Mouse (Mus musculus) adrenal gland, adult (tissue): ENCODE data around the gene Zfp715.
"Not testable (repeated sequence)": the region's sequence is repeated elsewhere in the genome, so short reads cannot be mapped to it uniquely, and the experiment has no call there.

Source experiments
- DNase-seq, 2 experiments: peaks; one replicate each; pipeline ENCODE4 v3.0.0; 2022 to 2023; ENCODE audit warnings: low spot score in 1 of 2; ENCODE audit not compliant: inconsistent age in 2 of 2

Zfp715 gene

DNA sequence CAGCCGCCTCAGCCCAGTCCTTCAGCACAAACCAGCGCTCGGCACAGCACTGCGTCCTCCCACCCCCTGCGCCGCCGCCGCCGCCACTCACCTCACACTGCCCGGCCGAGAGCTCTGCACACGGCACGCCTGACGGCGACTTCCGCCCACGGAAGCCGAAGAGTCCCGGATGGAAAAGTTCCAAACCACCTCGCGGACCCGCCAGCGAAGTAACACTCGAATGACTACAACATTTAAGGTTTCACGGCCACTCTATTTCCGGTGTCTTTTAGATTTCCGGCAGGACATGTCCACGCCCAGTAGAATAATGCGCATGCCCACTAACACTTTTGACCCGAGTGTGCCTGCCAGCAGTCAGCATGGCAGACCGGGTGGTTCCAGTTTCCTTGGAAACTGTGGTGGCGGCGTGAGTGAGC is at the start of gene Zfp715:
Zfp715 (minus strand) TSS at position 282 of the 416 bp plus-strand sequence.
- DNase-seq = peak; percentile 96 to 98

DNA sequence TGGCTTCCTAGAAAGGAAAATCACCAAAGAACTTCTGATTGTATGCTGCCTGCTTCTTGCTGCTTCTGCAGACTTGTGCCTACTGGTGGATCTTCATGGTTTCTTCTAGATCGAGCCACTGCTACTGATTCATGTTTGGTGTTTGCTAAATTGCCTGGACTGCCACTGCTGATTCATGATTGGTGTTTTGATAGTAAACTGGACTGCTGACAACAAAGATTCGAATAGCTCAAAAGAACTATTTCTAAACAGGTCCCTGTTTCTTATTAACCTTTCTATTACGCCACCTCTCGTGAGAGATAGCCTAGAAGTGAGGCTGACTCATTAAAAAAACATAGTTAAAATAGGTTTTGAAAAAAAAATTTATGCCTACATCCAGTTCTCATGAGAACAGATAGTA is 48.9 kb upstream of the Zfp715 start:
- DNase-seq = no peak

DNA sequence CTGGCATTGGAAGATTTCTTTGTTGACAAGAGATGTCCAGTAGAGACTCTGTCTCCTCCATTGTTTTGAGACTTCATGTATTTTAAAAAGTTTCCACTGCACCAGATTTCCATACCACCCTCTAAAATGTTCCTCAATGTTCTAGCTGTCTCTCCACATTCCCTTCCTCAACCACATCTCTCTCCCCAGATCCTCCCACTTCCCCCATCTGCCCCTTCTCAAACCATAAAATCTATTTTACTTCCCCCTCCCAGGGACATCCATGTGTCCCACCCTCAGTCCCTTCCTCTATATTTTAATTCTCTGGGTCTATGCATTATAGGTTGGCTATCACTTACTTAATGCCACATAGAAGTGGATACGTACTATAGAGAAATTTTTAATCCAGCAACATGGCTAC is 48.3 kb upstream of the Zfp715 start:
- DNase-seq = no peak

DNA sequence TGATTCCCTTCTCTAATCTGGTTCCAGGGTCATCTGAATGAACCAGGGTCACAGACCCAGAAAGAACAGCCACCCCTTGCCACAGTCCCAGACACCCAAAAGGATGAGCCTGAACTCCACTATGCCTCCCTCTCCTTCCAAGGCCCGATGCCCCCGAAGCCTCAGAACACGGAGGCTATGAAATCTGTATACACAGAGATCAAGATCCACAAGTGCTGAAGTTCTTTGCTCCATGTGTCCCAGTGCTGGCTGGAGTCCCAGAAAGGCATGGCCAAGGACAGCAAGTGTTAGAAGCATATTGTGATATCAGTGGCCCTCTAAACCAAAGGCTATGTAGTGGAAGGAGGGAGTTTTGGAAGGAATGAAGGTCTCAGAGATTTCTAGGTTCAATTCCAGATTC is 45.5 kb upstream of the Zfp715 start:
- peak; percentile 71 to 89 for DNase-seq

DNA sequence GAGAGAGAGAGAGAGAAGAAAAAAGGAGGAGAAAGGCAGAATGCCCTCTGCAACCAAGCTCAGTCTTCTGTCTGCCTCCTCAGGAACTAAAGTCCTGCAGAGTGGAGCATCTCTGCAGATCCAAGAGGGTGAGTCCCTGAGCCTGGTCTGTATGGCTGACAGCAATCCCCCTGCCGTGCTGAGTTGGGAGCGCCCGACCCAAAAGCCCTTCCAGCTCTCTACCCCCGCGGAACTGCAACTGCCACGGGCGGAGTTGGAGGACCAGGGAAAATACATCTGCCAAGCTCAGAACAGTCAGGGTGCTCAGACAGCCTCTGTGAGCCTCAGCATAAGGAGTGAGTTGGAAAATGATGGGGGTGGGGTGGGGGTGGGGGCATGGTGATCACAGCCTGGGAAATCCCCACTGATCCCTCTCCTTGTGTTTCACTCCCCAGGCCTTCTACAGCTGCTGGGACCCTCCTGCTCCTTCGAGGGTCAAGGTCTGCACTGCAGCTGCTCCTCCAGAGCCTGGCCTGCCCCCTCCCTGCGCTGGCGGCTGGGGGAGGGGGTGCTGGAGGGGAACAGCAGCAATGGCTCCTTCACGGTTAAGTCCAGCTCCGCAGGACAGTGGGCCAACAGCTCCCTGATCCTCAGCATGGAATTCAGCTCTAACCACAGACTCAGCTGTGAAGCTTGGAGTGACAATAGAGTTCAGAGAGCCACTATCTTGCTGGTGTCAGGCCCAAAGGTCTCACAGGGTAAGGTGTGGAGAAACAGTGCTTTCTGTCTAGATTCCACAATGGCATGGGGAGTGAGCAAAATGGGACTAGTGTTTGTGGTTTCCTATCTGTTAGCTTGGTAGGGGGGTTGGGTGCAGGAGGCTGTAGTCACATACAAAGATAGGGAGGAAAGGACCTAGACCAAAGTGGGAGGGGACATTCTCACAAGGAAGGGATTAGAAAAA is 42.1 kb upstream of the Zfp715 start:
- DNase-seq = no peak

DNA sequence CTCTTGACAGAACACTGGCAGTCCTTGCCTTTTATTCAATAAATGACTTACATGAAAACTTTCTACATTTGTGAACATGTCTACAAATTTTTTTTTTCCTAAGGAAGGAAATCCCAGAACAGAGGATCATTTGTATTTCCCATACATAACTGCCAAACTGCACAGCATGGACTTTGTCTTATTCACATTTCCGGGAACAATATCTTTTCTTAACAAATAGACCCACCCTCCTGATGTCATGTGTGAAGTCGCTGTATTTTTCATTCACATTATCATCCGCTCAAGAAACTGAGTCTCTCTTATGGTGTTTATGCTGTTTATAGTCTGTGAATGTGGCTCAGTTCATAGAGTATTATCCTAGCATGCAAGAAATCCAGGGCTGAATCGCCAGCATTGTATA is 40.7 kb upstream of the Zfp715 start:
- DNase-seq = no peak

DNA sequence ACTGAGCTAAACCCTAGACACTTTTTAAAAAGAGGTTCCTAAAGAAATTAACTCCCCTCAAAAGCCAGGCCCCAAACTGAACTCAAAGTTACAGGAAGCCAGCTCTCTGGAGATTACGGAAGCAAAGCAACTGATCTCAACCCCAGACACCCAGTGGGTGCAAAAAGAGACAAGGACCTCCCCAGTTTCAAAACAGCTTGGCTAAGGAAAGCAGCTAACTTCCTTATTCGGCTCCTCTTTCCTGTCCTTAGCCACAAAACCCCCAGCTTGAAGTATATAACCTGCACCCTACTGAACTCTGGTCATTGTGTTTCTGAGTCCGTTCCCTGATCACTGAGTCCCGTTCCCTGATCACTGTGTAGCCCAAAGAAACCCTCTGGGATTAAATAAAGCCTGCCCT is 40.0 kb upstream of the Zfp715 start:
- DNase-seq = no peak

DNA sequence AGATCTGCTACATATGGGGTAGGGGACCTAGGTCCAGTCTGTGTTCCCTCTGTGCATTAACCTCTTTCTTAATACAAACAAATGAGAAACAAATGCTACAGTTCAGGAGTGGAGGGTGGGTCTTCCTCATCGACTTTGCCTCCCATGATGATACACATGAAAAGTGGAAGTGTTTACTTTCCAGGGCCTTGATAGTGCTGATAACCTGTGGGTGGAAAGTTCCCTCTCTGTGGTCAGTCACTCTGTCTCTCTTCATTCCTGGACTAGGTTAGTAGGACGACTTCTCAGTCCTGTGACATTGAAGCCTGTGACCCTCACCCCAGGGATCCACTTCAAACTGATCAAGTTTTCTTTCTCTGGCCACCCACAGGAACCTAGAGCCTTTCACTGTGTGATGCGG is 38.1 kb upstream of the Zfp715 start, which contains the start of gene Siglecf:
Siglecf (plus strand) TSS at position 188 of the 400 bp plus-strand sequence.
- no peak for DNase-seq

DNA sequence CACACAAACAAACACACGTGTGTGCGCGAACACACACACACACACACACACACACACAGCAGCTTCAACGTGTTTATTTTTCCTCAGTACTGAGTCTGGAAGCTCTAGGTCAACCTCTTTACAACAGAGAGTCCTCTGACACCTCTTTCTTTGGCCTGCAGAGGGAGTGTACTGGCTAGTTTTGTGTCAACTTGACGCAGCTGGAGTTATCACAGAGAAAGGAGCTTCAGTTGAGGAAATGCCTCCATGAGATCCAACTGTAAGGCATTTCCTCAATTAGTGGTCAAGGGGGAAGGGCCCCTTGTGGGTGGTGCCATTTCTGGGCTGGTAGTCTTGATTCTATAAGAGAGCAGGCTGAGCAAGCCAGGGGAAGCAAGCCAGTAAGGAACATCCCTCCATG is 36.5 kb upstream of the Zfp715 start:
- DNase-seq = not testable (repeated sequence)

DNA sequence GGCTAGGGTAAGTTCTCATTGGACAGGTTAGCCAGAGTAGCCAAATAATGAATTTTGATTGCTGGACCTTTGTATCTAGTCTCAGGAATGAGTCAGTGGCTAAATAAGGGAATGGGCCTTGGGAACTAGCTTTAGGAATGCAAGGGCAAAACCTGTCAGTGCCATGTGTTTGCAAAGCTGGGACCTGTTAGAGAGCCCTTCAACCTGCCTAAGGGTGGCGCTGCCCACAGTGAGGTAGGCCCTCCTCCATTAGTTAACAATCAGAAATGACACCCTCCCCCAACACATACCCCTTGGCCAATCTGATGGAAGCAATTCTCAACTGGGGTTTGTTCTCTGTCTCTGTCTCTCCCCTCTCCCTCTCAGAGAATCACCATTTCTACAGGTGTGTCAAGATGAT is 33.5 kb upstream of the Zfp715 start:
- peak; percentile 50 to 79 for DNase-seq

DNA sequence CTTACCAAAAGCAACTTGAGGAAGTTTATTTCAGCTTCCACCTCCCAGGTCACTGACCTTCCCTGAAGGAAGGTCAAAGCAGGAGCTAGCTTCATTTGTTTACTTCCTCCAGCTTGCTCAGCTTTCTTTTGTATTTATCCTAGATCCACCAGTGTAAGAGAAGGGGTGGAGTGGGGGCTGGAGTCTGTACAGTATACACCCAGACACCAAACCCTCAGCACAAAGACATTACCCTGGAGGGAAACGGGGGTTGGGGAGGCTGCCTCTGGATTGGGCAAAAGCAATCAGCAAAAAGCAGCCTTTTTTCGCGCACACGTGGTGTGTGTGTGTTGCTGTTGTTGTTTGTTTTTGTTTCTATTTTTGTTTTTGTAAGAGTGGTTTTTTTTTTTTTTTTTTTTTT is 33.1 kb upstream of the Zfp715 start:
- no peak for DNase-seq

DNA sequence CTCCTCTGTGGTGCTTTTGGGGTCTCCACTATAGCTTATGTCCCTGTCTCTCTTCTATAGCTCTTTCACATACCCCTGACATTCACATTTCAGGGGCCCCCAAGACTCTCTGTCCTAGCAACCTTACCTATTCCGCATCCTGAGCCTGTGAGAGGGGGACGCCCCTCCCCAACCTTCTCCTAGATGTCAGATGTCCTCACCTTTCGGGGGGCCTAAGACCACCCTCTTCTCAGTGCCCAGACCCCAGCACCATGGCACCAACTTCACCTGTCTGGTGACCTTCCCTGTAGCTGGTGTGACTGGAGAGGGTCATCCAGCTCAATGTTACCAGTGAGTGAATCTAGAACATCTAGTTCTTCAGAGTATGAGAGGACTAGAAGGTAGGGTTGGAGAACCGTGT is 31.4 kb upstream of the Zfp715 start:
- no peak for DNase-seq

DNA sequence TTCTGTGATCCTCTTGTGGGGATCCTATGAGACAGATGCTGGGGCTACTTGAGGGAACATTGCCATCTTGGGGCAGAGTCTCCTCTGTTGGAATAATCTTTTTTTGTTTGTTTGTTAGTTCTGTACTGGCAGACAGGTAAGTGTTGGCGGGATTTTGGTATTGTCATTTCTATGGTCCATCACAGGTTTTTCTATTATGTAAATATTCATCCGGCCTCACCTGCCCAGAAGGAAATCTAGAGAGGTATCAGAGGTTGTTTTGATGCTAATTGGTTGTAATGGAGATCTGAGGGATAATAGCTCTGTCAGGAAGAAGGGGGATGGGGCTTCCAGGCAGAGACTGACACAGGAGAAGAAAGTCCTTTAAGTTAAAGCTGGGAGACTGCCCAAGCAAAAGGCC is 30.9 kb upstream of the Zfp715 start:
- no peak for DNase-seq

DNA sequence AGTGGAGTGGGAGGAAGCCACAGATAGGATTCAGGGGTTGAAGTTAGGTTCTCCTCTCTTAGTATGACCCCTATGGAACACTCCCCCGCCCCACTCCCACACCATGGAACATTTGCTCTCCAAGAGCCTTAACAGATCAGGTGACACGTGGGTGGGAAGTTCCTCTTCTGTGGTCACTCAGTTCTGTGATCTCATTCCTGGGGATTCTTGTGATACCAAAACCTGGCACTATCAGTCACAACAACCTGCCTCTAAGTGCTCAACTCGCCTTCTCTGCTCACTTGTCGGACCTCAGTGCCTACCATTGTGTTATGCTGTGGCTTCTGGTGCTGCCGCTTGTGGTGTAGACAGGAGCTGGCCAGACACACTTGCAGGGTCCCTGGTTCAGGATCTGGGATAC is 30.1 kb upstream of the Zfp715 start:
- DNase-seq = no peak

DNA sequence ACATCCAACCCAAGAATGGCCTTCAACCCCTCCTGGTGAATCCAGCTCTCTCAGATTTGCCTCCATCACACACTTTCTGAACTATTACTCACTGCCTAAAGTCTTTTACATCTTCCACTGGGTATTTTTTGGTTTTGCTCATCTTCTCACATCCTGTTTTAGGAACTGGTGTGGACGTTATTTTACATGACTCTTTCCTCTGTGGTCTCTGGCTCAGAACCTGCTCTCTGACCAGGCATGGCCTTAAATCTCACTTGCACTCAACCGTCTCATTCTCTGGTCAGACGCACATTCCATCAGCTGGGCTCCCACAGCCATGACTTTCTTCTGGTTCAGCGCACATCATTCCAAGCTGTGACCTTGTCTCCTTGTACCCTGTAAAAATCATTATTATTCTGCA is 27.7 kb upstream of the Zfp715 start:
- DNase-seq = no peak

DNA sequence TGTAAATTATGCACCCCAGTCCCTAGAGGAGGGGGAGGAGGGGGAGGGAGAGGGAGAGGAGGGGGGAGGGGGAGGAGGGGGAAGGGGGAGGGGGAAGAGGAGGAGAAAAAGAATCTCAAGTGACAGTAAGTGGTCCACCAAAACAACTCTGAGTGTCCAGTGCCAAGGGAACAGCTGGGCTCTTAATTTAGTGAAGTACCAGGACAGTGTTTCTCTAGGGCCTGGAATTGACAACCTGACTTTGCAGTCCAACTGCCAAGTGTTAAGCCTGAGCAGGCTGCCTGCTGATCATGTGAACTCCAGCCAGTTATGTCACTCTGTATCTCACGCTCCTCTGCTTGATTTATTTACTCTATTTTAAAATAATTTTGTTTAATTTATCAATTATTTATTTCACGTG is 20.8 kb upstream of the Zfp715 start:
- DNase-seq = no peak

DNA sequence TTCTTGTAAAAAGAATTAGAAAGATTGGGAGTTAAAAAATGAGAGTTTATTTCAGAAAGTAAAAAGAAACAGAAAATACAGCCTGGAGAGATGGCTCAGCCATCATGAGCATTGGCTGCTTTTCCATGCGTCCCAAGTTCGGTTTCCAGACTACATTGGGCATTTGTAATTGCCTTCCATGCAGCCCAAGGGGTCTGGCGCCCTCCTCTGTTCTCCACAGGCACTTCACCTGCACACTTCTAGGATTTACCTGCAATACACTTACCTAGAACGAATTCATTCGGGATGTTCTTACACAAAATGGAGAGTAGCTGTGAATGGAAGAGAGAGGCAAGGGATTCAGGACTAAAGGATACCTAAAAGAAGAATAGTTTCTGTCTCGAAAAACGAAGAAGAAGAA is 20.1 kb upstream of the Zfp715 start:
- DNase-seq = peak; percentile 30 to 61

DNA sequence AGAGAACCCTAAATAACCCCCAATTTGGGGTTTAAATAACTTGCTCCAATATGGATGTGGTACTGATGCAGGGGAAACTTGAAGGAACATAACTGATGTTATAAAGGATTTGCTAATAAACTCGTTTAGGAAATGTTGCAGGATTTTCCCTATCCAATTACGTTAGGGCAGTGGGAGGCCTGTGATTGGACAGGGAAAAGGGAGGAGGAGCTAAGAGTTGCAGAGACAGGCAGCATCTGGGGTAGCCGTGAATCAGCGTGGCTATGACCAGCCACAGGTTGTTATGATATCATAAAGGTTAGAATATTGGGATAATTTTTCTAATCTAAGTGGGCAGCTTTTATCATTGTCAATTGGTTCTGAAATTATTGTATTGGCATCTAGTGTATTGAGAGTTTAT is 15.0 kb upstream of the Zfp715 start:
- DNase-seq = no peak

DNA sequence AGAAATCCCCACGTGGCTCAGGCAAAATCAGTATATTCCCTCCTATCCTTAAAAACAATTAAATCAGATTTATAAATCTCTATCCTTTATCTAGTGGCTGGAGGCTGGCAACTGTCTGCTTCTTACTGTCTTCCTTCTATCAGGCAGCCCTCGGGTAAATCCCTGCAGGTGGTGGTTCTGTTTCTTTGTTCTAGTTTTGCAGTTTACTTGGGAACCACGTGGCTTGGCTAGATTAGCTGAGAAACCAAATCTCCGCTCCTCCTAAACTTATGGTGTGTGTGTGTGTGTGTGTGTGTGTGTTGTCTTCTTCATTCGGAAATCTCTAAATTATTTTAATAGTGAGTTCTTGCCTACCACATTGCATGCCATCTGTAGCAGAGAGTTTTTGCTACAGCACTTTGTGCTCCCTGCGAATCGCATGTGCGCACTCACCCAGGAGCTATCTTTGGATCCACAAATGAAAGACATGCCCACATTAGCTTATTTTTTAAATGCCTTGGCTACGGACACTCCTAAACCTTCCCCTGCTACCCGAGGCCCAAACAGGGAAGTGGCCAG is 13.2 kb upstream of the Zfp715 start:
- no peak for DNase-seq

DNA sequence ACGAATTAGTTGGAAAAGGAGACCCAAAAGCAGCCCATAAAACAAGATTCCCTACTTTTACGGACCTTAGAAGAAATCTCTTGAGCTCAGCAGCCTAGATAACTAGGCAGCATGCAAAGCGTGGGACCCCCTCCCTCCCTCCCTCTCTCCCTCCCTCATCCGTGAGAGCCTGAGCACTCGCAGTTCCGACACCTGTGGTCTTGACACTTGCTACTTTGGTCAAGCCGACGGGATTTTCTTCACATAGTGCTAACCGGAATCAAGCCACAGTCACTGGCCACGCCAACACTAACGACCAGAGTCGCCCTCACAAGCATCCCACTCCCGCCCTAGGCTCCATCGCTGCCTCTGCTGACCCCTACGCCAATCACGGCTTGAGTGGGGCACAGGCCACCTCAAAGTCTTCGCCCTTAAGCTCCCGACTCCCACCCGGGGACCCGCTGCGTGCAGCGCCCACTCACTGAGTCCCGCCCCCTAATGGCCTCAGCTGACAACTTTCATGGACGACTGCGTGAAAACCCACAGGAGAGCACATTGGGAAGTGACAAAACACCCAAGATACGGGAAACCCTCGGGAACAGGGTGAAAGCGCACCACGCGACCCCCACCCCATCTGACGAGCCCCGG is 595 bp downstream of the Zfp715 start:
- no peak for DNase-seq

DNA sequence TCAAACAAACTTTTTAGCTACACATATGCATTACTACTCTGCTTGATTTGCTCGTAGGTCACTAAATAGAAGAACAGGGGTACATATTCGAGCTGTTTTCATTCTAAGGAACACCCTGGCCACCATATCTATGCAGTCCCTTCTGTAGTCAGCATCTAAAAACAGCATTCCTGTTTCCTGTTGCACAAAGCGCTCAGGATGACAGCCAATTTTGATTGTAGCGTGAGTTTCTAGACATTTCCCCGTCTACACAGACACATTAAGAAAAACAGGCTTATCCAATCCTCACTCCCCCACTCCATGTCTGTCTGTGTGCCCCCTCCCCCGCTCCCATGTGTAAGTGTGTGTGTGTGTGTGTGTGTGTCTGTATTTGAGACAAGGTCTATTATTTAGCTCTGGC is 1.5 kb downstream of the Zfp715 start:
- DNase-seq = peak in 1 of 2 experiments; percentile 32

DNA sequence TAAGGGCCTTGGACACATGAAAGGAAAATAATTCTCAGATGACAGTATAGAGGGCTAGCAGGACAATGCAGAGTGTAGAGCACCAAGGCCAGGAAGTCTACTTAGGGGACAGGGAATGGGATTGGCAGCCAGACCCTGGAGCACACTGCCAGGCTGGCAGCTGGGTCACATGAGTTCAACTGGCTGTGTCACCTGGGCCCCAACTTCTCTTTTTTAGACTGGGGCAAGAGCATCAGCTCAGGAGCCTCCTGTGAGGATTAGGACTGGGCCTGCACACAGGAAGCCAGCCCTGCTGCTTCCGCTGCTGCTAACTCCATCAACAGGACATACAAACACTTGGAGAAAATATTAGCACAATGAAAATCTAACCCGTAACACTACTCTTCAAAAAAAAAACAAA is 4.0 kb downstream of the Zfp715 start:
- peak; percentile 23 to 56 for DNase-seq
